Mouse (Mus musculus) right cerebral cortex, adult 2 months (tissue): Measurements from ENCODE around the gene Adamts12.

Experiments
- DNase-seq, 2 experiments: peaks; one replicate each; pipeline ENCODE4 v3.0.0; 2021 to 2022; ENCODE audit warnings: low spot score in 2 of 2

The Adamts12 gene

GRCm38 (mm10) chr15:11287780-11288179, 223.2 kb downstream of the Adamts12 start:
- no peak for DNase-seq

- no peak for DNase-seq
Observed at GRCm38 (mm10) chr15:11292246-11292645, 227.7 kb downstream of the Adamts12 start.

GRCm38 (mm10) chr15:11295016-11295415, 230.4 kb downstream of the Adamts12 start:
- DNase-seq = no peak

GRCm38 (mm10) chr15:11297960-11298359, 233.4 kb downstream of the Adamts12 start:
- DNase-seq = no peak

- DNase-seq = no peak
Observed at GRCm38 (mm10) chr15:11317077-11317476, 252.5 kb downstream of the Adamts12 start.

- peak; percentile 24 to 25 for DNase-seq
Observed at GRCm38 (mm10) chr15:11320481-11320880, 255.9 kb downstream of the Adamts12 start.

GRCm38 (mm10) chr15:11339467-11340180, 275.0 kb downstream of the Adamts12 start:
- DNase-seq = no peak

- no peak for DNase-seq
Observed at GRCm38 (mm10) chr15:11355865-11356264, 291.3 kb downstream of the Adamts12 start.

- DNase-seq = no peak
Observed at GRCm38 (mm10) chr15:11357501-11357900, 292.9 kb downstream of the Adamts12 start.

GRCm38 (mm10) chr15:11360888-11361287, 296.3 kb downstream of the Adamts12 start:
- DNase-seq = no peak

- no peak for DNase-seq
Observed at GRCm38 (mm10) chr15:11361824-11362223, 297.2 kb downstream of the Adamts12 start.

GRCm38 (mm10) chr15:11364112-11364511, 299.5 kb downstream of the Adamts12 start:
- DNase-seq = no peak

- peak; percentile 74 to 75 for DNase-seq
Observed at GRCm38 (mm10) chr15:11364795-11365194, 300.2 kb downstream of the Adamts12 start.

GRCm38 (mm10) chr15:11369572-11369971, 305.0 kb downstream of the Adamts12 start:
- no peak for DNase-seq

GRCm38 (mm10) chr15:11370477-11371085, 306.0 kb downstream of the Adamts12 start:
- no peak for DNase-seq

GRCm38 (mm10) chr15:11379431-11380086, 315.0 kb downstream of the Adamts12 start:
- DNase-seq = no peak

GRCm38 (mm10) chr15:11380087-11380530, 315.5 kb downstream of the Adamts12 start:
- DNase-seq = peak; percentile 10 to 33

GRCm38 (mm10) chr15:11380616-11381015, 316.0 kb downstream of the Adamts12 start:
- DNase-seq = no peak

- no peak for DNase-seq
Observed at GRCm38 (mm10) chr15:11382585-11382984, 318.0 kb downstream of the Adamts12 start.

GRCm38 (mm10) chr15:11383796-11384195, 319.2 kb downstream of the Adamts12 start:
- no peak for DNase-seq

GRCm38 (mm10) chr15:11392903-11393302, 328.3 kb downstream of the Adamts12 start:
- no peak for DNase-seq

GRCm38 (mm10) chr15:11396421-11396820, 331.8 kb downstream of the Adamts12 start:
- DNase-seq = no peak
